In the genomic region with DNA sequence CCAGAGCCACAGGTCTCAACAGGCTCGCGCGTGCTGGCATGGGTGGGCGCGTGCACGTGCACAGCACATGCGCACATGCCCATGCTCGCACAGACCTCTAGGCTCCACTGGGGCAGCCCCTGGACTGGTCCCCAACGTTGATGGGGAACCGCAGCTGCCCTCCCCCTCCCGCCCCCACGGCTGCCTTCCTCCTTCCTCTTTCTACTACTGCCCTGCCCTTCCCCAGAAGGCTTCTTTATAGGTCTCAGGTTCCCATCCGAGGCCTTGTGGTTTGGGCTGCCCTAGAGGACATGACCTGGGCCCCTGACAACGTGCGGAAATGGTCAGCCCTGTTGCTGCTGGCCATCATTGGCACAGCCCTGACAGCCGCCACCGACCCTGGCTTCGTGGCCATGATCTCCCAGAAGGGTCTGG, we compare ENCODE assay signal across 11 mouse cellular contexts. TPM values are rescaled to one million over a fixed set of nuclear protein-coding genes. Genes with fewer than 3 reads are reported as not detected.
DNase-seq lines count a peak whose midpoint lies in the region; ATAC-seq lines count a peak whose summit lies in the region.
"Had no signal": no experiment of that assay in that cellular context is flagged by ENCODE, and none has a peak within 500 bp of the region (broad histone marks: within the 10 kb centered on the region; RNA-seq: fewer than 3 reads in every experiment).

A gene (plus strand): TSS at position 90 of the 414 bp plus-strand sequence.

- H3K4me1 ChIP-seq in heart, embryonic 13.5 days, result peaks cover 16% of the 10 kb centered on the region
- peaks cover 23% of the 10 kb centered on the region for H3K4me1 ChIP-seq in limb, embryonic 15.5 days

- peaks cover 30% of the 10 kb centered on the region for H3K27me3 ChIP-seq in heart, embryonic 13.5 days (replicated peaks)
- no peaks in the 10 kb centered on the region for H3K27me3 ChIP-seq in limb, embryonic 15.5 days

- no peak within 1 kb of the TSS; the same call in 1 of the 2 replicates for H3K4me2 ChIP-seq in heart, embryonic 13.5 days
- H3K4me2 ChIP-seq in limb, embryonic 15.5 days, result peak within 1 kb of the TSS; percentile 28

- WGBS in heart, embryonic 13.5 days, result 55% methylated on average over 18 of the region's 18 CpGs
- WGBS in limb, embryonic 15.5 days, result 53% methylated on average over 18 of the region's 18 CpGs

- no peak for ATAC-seq in heart, embryonic 13.5 days (ENCODE audit: extremely low read depth, insufficient number of reproducible peaks, low FRiP score, low TSS enrichment)
- ATAC-seq in limb, embryonic 15.5 days (ENCODE audit: insufficient number of reproducible peaks, low FRiP score, low TSS enrichment, low read depth), result no peak

- no peak within 1 kb of the TSS; the same call in 1 of the 2 replicates for H3K9ac ChIP-seq in heart, embryonic 13.5 days
- no peak within 1 kb of the TSS for H3K9ac ChIP-seq in limb, embryonic 15.5 days

- DNase-seq in heart, adult 9 months (ENCODE audit: low spot score in 2 of 2), result no peak
- peak; percentile 38 for DNase-seq in thymus, postnatal 4 days
- DNase-seq in thymus, postnatal 25 days, result no peak
- no peak for DNase-seq in retina, embryonic 14.5 days (ENCODE audit: low spot score)
- DNase-seq in right cerebral cortex, postnatal 4 days, result no peak
- no peak for DNase-seq in adrenal gland, postnatal 36 days

- H3K36me3 ChIP-seq in heart, embryonic 13.5 days, result no peaks in the 10 kb centered on the region
- no peaks in the 10 kb centered on the region for H3K36me3 ChIP-seq in limb, embryonic 15.5 days
- H3K36me3 ChIP-seq: G1E had no signal

- H3K4me3 ChIP-seq in heart, embryonic 13.5 days, result no peak within 1 kb of the TSS
- no peak within 1 kb of the TSS for H3K4me3 ChIP-seq in limb, embryonic 15.5 days

- H3K9me3 ChIP-seq in heart, embryonic 13.5 days, result no peaks in the 10 kb centered on the region
- H3K9me3 ChIP-seq in limb, embryonic 15.5 days, result no peaks in the 10 kb centered on the region
- H3K9me3 ChIP-seq: G1E had no signal

- peak within 1 kb of the TSS; percentile 17; the same call in 1 of the 2 replicates for H3K27ac ChIP-seq in heart, embryonic 13.5 days (replicated peaks)
- H3K27ac ChIP-seq in limb, embryonic 15.5 days, result 0 out of 2 replicates have a peak within 1 kb of the TSS, but pooled peaks have one; percentile 38

RNA-seq across cellular contexts. Expression of the gene that starts here (rescaled TPM):
- not detected in 2 replicates for polyA plus RNA-seq in heart, embryonic 13.5 days (2015; fragmentation: Nextera tagmentation; extraction: Ambion mirVana)
- not detected in 2 replicates for polyA plus RNA-seq in limb, embryonic 15.5 days (2015; fragmentation: Nextera tagmentation; extraction: Ambion mirVana)
- not detected for total RNA-seq in adrenal gland, postnatal 36 days (2021)
- total RNA-seq: G1E; layer of hippocampus, postnatal 10 days had no signal
- polyA plus RNA-seq: cerebellum, adult 2 months; G1E had no signal
